Mouse (Mus musculus) neural tube, embryonic 14.5 days (tissue): ENCODE data around the gene Epha3. TPM values are rescaled to one million over a fixed set of nuclear protein-coding genes. Genes with fewer than 3 reads are reported as not detected.

Experiments used
- ATAC-seq: fragments of 200-750 bp; cut with Nextera tagmentation; 2 replicates; pipeline ENCODE4 v1.8.0; 2017; ENCODE audit warnings: low read depth, mild to moderate bottlenecking, moderate TSS enrichment, moderate library complexity
- H3K27ac ChIP-seq: fragments of 300-500 bp; sonication (generic); 2 replicates; pipeline ENCODE4 v1.5.1; 2014; ENCODE audit warnings: low read depth, mild to moderate bottlenecking, control low read depth, low read length, moderate library complexity, mixed read lengths
- H3K27me3 ChIP-seq: fragments of 300-500 bp; sonication (generic); 2 replicates; pipeline ENCODE4 v1.6.1; 2014; ENCODE audit warnings: low read length; ENCODE audit not compliant: control insufficient read depth, insufficient read depth
- H3K36me3 ChIP-seq: fragments of 300-500 bp; sonication (generic); 2 replicates; pipeline ENCODE4 v1.6.1; 2014; ENCODE audit warnings: low read length, mixed read lengths; ENCODE audit not compliant: control insufficient read depth, insufficient read depth
- H3K4me1 ChIP-seq: fragments of 300-500 bp; sonication (generic); 2 replicates; pipeline ENCODE4 v1.6.1; 2014; ENCODE audit warnings: low read length; ENCODE audit not compliant: control insufficient read depth, insufficient read depth
- H3K4me2 ChIP-seq: fragments of 300-500 bp; sonication (generic); 2 replicates; pipeline ENCODE4 v1.6.1; 2014; ENCODE audit warnings: mild to moderate bottlenecking, low read depth, low read length, control low read depth
- H3K4me3 ChIP-seq: fragments of 300-500 bp; sonication (generic); 2 replicates; pipeline ENCODE4 v1.5.1; 2014; ENCODE audit warnings: low read depth, low read length, control low read depth, mixed read lengths
- H3K9ac ChIP-seq: fragments of 300-500 bp; sonication (generic); replicated peaks from 2 replicates; pipeline ENCODE4 v1.6.1; 2014; ENCODE audit warnings: low read depth, mild to moderate bottlenecking, control low read depth, low read length, mixed read lengths
- H3K9me3 ChIP-seq: fragments of 300-500 bp; sonication (generic); 2 replicates; pipeline ENCODE4 v1.6.1; 2016; ENCODE audit warnings: low read length; ENCODE audit not compliant: control insufficient read depth
- WGBS: fragments of 180-500 bp; shearing (Covaris S2); extraction: QIAGEN DNeasy Blood & Tissue Kit; methylation state at CpG from one replicate; pipeline ENCODE4 v1.1.7; 2014; 5-methylcytosine and 5-hydroxymethylcytosine counted together
- polyA plus RNA-seq: library from polyadenylated mRNA; unstranded; fragments of >200 nt; fragmentation: Nextera tagmentation; extraction: Ambion mirVana; gene quantifications from 2 replicates; pipeline ENCODE4 v1.2.1, GENCODE M21; 2014

Gene Epha3
- polyA plus RNA-seq, 1 experiment from 2014 or later: 17.0 TPM

DNA sequence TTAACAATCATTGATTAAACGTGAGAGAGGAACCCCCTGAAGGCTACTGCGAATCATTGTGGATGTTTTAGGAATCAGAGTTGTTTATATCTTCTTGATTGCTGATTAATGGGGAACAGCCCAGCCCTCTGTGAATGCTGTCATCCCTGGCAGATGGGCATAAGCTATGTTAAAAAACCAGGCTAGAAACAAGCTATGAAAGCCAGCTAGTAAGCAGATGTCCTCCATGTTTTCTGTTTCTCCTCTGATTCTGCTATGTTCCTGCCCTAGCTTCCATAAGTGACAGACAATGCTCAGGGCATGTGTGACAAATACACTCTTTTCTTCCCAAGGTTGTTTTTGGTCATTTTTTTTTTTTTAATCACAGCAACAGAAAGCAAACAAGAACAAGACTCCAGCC, 206.2 kb downstream of the Epha3 start:
- 20% methylated on average over 2 of the region's 2 CpGs for WGBS
- Histone ChIP-seq H3K27ac (no peak overlapping the region), H3K27me3 (no peaks in the 10 kb centered on the region), H3K4me2 (no peak overlapping the region), H3K4me3 (no peak overlapping the region), H3K9me3 (no peaks in the 10 kb centered on the region), H3K36me3 (no peaks in the 10 kb centered on the region), H3K4me1 (no peaks in the 10 kb centered on the region), H3K9ac (no peak overlapping the region)
- no peak for ATAC-seq

DNA sequence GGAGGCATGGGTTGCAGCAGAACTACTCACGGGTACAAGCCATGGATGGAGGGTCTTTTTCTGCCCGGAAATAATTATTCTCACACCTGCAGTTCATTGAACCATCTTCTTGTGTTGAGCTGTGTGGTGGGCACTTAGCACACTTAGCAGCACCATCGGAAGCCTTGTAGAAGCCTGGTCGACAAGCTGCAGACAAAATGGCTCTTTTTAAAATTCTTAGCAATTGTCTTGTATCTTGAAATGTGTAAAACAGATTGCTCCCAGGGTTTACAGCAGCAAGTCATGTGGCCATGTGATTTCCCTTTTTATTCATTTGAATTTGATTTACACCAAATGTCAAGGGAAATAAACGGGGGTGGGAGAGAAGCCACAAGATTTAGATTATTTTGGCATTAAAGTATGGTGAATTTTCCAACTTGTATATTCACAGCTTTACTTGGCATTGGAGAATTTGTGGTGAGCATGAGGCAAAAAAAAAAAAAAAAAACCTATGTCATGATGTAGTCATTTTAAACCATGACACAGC, 210.5 kb downstream of the Epha3 start:
- no peaks in the 10 kb centered on the region for H3K36me3 ChIP-seq
- no peaks in the 10 kb centered on the region for H3K9me3 ChIP-seq
- no peaks in the 10 kb centered on the region for H3K4me1 ChIP-seq
- no peak overlapping the region for H3K27ac ChIP-seq
- no peaks in the 10 kb centered on the region for H3K27me3 ChIP-seq
- no peak overlapping the region for H3K4me3 ChIP-seq
- H3K4me2 ChIP-seq: no peak overlapping the region
- no peak for ATAC-seq
- 78% methylated on average over 5 of the region's 5 CpGs for WGBS
- no peak overlapping the region for H3K9ac ChIP-seq

- H3K4me2 ChIP-seq: no peak overlapping the region
- H3K27ac ChIP-seq: no peak overlapping the region
- ATAC-seq: no peak
- H3K36me3 ChIP-seq: no peaks in the 10 kb centered on the region
- 83% methylated on average over 3 of the region's 3 CpGs for WGBS
- H3K27me3 ChIP-seq: no peaks in the 10 kb centered on the region
- no peak overlapping the region for H3K4me3 ChIP-seq
- H3K4me1 ChIP-seq: no peaks in the 10 kb centered on the region
- no peak overlapping the region for H3K9ac ChIP-seq
- H3K9me3 ChIP-seq: no peaks in the 10 kb centered on the region
Observed at GRCm38 (mm10) chr16:63650760-63651159, 213.2 kb downstream of the Epha3 start.

GRCm38 (mm10) chr16:63646577-63646976, 217.4 kb downstream of the Epha3 start:
- no peaks in the 10 kb centered on the region for H3K4me1 ChIP-seq
- H3K36me3 ChIP-seq: no peaks in the 10 kb centered on the region
- H3K4me2 ChIP-seq: no peak overlapping the region
- H3K27me3 ChIP-seq: no peaks in the 10 kb centered on the region
- no peak for ATAC-seq
- no peaks in the 10 kb centered on the region for H3K9me3 ChIP-seq
- no peak overlapping the region for H3K4me3 ChIP-seq
- H3K27ac ChIP-seq: no peak overlapping the region
- no peak overlapping the region for H3K9ac ChIP-seq

DNA sequence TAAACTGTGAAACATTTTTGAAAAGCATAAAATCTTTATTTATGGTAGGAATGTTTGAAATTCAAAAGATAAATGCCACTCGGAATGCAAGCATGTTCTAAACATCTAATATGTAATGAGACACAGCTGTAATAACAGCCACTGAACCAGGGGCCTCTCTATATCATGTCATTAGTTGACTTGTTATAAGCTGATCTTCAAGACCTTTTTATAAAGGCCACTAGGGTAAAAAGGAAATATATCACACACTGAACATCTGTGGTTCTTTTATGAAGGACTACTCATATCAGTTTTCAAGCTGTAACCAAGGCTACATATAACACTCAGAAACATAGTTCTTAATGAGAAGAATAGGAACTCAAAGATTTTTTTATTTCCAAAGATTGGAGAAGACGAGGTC, 221.3 kb downstream of the Epha3 start:
- H3K4me2 ChIP-seq: no peak overlapping the region
- no peak overlapping the region for H3K4me3 ChIP-seq
- ATAC-seq: no peak
- no peaks in the 10 kb centered on the region for H3K9me3 ChIP-seq
- no peaks in the 10 kb centered on the region for H3K27me3 ChIP-seq
- H3K27ac ChIP-seq: no peak overlapping the region
- H3K9ac ChIP-seq: no peak overlapping the region
- WGBS: 77% methylated on average over 2 of the region's 2 CpGs
- H3K36me3 ChIP-seq: no peaks in the 10 kb centered on the region
- no peaks in the 10 kb centered on the region for H3K4me1 ChIP-seq

DNA sequence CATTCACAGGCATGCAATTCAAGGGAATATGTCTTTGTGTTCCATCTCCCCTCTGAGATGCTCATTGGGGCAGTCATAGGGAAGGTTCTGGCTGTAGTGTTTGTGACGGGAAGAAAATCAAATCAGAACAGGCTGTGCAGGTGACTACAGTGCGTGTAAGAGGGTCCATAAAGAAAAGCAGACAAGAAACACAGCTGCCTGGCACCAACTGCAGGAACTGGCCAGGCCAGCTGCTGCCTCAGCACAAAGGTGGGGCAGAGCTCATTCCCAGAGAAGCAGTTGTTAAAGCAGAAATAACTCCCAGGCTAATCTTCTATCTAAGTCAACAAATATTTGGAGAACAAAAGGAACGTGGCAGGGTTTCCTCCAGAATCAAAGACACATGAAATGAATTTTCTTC, 222.4 kb downstream of the Epha3 start:
- Histone ChIP-seq H3K4me2 (no peak overlapping the region), H3K9me3 (no peaks in the 10 kb centered on the region), H3K27ac (no peak overlapping the region), H3K4me1 (no peaks in the 10 kb centered on the region), H3K27me3 (no peaks in the 10 kb centered on the region), H3K9ac (no peak overlapping the region), H3K4me3 (no peak overlapping the region), H3K36me3 (no peaks in the 10 kb centered on the region)
- 60% methylated on average over 3 of the region's 3 CpGs for WGBS
- no peak for ATAC-seq

- WGBS: 26% methylated on average over 6 of the region's 6 CpGs
- Histone ChIP-seq H3K9me3 (no peaks in the 10 kb centered on the region), H3K9ac (no peak overlapping the region), H3K4me2 (no peak overlapping the region), H3K27me3 (no peaks in the 10 kb centered on the region), H3K4me1 (no peaks in the 10 kb centered on the region), H3K4me3 (no peak overlapping the region), H3K36me3 (no peaks in the 10 kb centered on the region), H3K27ac (no peak overlapping the region)
- ATAC-seq: no peak
Observed at GRCm38 (mm10) chr16:63638701-63639100, 225.3 kb downstream of the Epha3 start.

- Histone ChIP-seq H3K36me3 (no peaks in the 10 kb centered on the region), H3K4me1 (no peaks in the 10 kb centered on the region), H3K27ac (no peak overlapping the region), H3K4me2 (no peak overlapping the region), H3K4me3 (no peak overlapping the region), H3K9me3 (no peaks in the 10 kb centered on the region), H3K27me3 (no peaks in the 10 kb centered on the region), H3K9ac (no peak overlapping the region)
- ATAC-seq: no peak
- 96% methylated on average over 5 of the region's 5 CpGs for WGBS
Observed at GRCm38 (mm10) chr16:63633748-63634166, 230.2 kb downstream of the Epha3 start.

GRCm38 (mm10) chr16:63625229-63625628, 238.7 kb downstream of the Epha3 start:
- no peaks in the 10 kb centered on the region for H3K9me3 ChIP-seq
- no peaks in the 10 kb centered on the region for H3K4me1 ChIP-seq
- no peaks in the 10 kb centered on the region for H3K36me3 ChIP-seq
- no peaks in the 10 kb centered on the region for H3K27me3 ChIP-seq
- ATAC-seq: no peak
- no peak overlapping the region for H3K27ac ChIP-seq
- H3K9ac ChIP-seq: no peak overlapping the region
- no peak overlapping the region for H3K4me3 ChIP-seq
- no peak overlapping the region for H3K4me2 ChIP-seq

GRCm38 (mm10) chr16:63621845-63622244, 242.1 kb downstream of the Epha3 start:
- H3K4me3 ChIP-seq: no peak overlapping the region
- no peaks in the 10 kb centered on the region for H3K9me3 ChIP-seq
- H3K27me3 ChIP-seq: no peaks in the 10 kb centered on the region
- no peaks in the 10 kb centered on the region for H3K4me1 ChIP-seq
- H3K9ac ChIP-seq: no peak overlapping the region
- H3K27ac ChIP-seq: no peak overlapping the region
- no peaks in the 10 kb centered on the region for H3K36me3 ChIP-seq
- ATAC-seq: 0 out of 2 replicates have a peak, but pooled peaks have one; percentile 51
- H3K4me2 ChIP-seq: no peak overlapping the region
- WGBS: 45% methylated on average over 6 of the region's 6 CpGs
